Mouse (Mus musculus): ENCODE measurements at regions not wholly inside any gene's neighbourhood (a gene's known extent, or its start where the extent isn't known, plus 50 kb on each side); places are given as distances from the start of the nearest gene placed in this dataset.
"Not testable (repeated sequence)": the region's sequence is repeated elsewhere in the genome, so short reads cannot be mapped to it uniquely, and the experiment has no call there.

DNA sequence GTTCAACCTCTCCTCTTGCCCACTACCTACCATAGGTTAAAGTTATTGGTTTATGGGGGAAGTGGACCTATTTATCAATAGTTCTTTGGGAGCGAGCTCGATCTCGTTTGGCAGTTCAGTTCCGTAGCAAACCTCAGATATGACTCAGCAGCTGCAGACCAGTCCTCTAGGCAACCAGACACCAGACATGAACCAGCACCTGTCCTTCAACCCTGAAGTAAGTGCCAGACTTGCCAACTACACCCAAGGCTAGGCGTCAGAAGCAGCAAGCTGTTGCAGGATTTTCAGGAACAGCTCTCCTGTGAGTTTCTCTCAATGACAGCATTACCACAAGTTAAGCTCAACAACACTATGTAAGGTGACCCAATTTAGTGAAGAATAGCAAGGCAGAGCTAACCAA, 53.3 kb upstream of the Trdn start:
- 0 out of 2 replicates have a peak, but pooled peaks have one; percentile 16 for ATAC-seq (ENCODE audit: low TSS enrichment)

GRCm38 (mm10) chr10:33022254-33022653, 58.1 kb upstream of the Trdn start:
- no peak for ATAC-seq (ENCODE audit: low TSS enrichment)

DNA sequence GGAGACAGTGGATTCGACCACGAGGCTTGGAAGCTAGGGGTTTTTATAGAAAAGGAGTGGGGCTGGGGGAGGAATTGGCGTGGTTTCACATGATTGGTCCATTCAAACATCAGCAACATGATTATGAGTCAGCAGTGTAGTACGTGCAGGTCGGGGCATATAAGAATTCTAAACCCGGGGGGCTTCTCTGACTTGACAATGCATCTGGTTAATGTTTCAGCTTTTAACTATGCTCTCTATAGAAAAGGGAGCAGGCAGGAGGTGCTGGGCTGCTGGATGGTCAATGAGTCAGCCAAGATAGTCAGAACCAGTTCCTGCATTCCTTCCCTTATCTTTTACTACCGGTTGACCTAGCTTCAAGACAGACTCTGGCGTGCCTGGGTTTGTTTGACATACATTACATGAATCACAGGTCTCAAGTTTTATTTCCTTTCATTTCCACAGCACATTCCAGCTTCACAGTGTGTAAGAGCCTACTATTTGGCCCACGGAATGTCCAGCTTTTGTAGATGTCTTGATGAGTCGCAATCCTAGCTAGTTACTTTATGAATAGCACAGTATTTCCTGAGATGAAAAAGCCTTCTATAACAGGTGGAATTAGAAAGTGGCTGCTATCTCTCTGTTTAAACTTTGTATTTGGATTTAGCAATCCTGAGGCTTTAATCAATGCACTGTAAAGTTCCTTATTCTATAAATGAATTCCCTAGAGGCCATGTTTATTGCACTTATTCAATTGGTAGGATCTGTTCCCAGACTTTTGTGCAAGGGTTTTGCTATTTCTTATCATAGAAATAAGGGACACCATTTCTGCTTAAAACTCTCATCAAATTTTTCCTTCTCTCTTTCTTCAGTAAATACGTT, 94.7 kb upstream of the Nkain2 start:
- ATAC-seq (ENCODE audit: low TSS enrichment), result no peak

DNA sequence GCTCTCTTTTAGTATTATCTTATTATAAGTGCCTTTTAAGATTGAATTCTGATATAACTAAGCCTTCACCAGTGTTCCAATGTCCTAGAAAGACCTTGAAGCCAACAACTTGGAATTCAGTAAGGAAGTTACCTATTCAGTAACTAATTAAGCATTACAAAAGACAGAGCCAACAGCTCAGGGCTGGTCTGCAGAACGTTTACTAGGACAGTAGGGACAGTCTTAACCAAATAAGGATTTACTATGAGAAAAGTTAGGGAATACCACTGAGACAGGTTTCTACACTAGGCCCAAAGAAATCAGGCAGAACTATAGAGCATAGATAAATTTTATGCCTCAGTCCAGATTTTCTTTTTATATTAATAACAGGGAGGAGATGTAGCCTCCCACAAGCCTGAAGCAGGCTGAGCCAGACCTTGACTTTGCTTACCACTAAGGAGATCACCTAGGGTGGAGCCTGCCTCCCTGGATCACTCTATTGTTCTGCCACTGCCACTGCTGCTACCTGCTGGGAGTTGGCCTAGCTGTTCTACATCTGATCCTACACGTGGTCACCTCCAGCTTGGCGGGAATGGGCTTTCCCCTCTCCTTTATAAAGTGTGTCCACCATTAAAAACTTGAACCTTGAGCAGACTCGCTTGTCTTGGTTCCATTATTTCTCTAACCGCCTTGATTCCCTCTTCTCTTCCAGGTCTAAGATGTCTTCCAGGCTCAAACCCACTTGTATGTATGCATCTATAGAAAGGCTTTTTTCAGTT, 68.2 kb upstream of the Nkain2 start:
- not testable (repeated sequence) for ATAC-seq (ENCODE audit: low TSS enrichment)

DNA sequence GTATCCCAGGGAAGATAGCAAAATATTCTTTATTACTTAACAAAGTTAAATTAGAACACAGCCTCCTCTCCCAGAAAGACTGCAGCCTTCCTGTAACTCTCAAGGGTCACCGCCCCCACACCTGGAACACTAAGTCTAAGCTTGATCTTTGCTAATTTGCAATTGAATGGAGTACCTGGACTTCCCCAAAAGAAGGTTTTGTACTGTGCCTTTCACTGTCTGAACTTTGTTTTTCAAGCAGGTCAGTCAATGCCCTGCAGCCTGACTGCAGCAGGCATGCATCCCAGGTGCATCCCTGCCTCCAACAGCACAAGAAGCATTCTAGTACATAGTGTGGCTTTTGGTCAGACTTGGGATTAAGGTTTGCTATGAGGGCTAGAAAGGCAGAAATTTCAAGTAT, 67.2 kb upstream of the Nkain2 start:
- not testable (repeated sequence) for ATAC-seq (ENCODE audit: low TSS enrichment)

- not testable (repeated sequence) for ATAC-seq (ENCODE audit: low TSS enrichment)
Observed at GRCm38 (mm10) chr10:32953771-32954170, 63.5 kb upstream of the Nkain2 start.

- ATAC-seq (ENCODE audit: low TSS enrichment), result peak; percentile 64; the same call in 1 of the 2 replicates
Observed at GRCm38 (mm10) chr10:32952494-32952893, 62.2 kb upstream of the Nkain2 start.

- ATAC-seq (ENCODE audit: low TSS enrichment), result no peak
Observed at GRCm38 (mm10) chr10:32943026-32943425, 52.8 kb upstream of the Nkain2 start.
